Mouse (Mus musculus) megakaryocyte progenitor cell, adult 5-6 weeks (primary cell): ENCODE measurements around the gene Gmnn. TPM values are rescaled to one million over a fixed set of nuclear protein-coding genes. Genes with fewer than 3 reads are reported as not detected.

Experiments
- ATAC-seq: replicated peaks from 2 replicates; pipeline ENCODE4 v1.8.0; 2016; ENCODE audit warnings: mild to moderate bottlenecking, moderate TSS enrichment, inconsistent platforms; ENCODE audit not compliant: poor library complexity
- total RNA-seq, 2 experiments: library from RNA; stranded (forward) in 1 of 2; stranded (reverse) in 1 of 2; fragments of 157-497, 149-512 nt in 1 of 2; fragments of 200-1000 nt in 1 of 2; gene quantifications; 2 replicates each; pipeline versions ENCODE4 v1.2.3 to v1.2.4; 2015 to 2017

The Gmnn gene
- total RNA-seq, 2 experiments from 2014 or later = 185 to 207 TPM

- ATAC-seq = peak; percentile 83
Measured at GRCm38 (mm10) chr13:24710968-24711367, 50.8 kb downstream of the Gmnn start.

DNA sequence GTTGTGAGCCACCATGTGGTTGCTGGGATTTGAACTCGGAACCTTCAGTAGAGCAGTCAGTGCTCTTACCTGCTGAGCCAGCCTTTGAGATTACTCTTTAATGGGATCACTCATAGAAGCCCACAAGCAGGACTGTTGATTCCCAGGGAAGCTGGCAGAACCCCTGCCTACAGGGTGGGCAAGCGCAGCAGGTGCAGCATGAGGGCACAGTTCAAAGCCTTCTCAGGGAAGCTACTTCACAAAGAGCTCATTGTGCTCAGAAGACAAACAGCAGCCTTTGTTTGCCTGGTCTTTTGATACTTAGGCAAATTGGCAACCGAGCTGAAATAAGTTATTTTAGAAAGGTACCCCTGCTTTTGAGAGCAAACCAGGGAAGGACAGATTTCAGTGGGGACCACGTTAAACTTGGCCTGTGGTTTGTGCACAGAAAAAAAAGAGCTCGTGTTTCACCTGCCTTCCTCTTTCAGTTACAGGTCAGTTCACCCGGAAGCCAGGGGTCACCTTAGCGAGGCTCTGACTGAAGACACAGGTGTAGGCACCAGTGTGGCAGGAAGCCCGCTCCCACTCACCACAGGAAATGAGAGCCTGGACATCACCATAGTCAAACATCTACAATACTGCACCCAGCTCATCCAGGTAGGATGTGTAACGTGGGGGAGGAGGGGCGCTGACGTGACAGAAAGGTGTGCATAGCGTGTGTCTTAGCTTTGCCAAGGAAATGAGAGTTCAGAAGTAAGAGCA lies 51.9 kb downstream of the Gmnn start:
- ATAC-seq = no peak

DNA sequence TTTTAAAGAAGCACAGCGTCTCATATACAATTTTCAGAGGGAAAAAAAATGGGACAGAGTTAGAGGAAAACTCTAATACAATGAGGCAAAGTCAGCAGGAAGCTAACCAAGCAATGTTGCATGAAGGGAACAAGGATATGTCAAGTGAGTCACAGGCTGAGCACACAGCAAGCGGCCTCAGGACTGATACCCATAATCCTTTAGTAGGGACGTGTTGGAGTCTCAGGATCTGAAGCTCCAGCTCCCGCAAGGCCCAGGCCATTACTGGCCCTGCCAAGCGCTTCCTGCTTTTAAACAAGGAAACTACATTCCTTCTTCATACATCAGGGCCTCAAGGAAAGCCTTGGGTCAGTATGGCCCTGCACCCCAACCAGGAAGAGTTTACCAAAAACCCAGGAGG lies 59.6 kb downstream of the Gmnn start:
- no peak for ATAC-seq

Other genes starting within 250 kb of the Gmnn start
- gene Ripor2, start 179.7 kb downstream of the Gmnn start, total RNA-seq (2015) = 37.6 and 50.4 TPM in 2 replicates
- 24.0 and 28.9 TPM in 2 replicates for gene Ripor2, start 179.7 kb downstream of the Gmnn start, total RNA-seq (2017)
- not detected in 2 replicates for gene Armh2, start 20.7 kb downstream of the Gmnn start, total RNA-seq (2015)
- not detected in 2 replicates for gene Armh2, start 20.7 kb downstream of the Gmnn start, total RNA-seq (2017)
- gene BC005537, start 39.7 kb upstream of the Gmnn start, total RNA-seq (2015) = 142 and 148 TPM in 2 replicates
- gene BC005537, start 39.7 kb upstream of the Gmnn start, total RNA-seq (2017) = 59.3 and 60.2 TPM in 2 replicates
- 41.4 and 46.0 TPM in 2 replicates for gene Acot13, start 69.6 kb upstream of the Gmnn start, total RNA-seq (2015)
- gene Acot13, start 69.6 kb upstream of the Gmnn start, total RNA-seq (2017) = 43.2 and 56.2 TPM in 2 replicates
- gene Tdp2, start 69.8 kb upstream of the Gmnn start, total RNA-seq (2015) = 71.0 and 73.2 TPM in 2 replicates
- gene Tdp2, start 69.8 kb upstream of the Gmnn start, total RNA-seq (2017) = 55.6 and 62.0 TPM in 2 replicates
- not detected in 2 replicates for gene D130043K22Rik, start 83.2 kb upstream of the Gmnn start, total RNA-seq (2015)
- gene D130043K22Rik, start 83.2 kb upstream of the Gmnn start, total RNA-seq (2017) = not detected in 2 replicates
- gene Aldh5a1, start 175.7 kb upstream of the Gmnn start, total RNA-seq (2015) = 1.2 and 2.3 TPM in 2 replicates
- 1.6 and 2.4 TPM in 2 replicates for gene Aldh5a1, start 175.7 kb upstream of the Gmnn start, total RNA-seq (2017)
- 0.07 and 0.27 TPM in 2 replicates for gene Gpld1, start 181.2 kb upstream of the Gmnn start, total RNA-seq (2015)
- 0.29 and 0.68 TPM in 2 replicates for gene Gpld1, start 181.2 kb upstream of the Gmnn start, total RNA-seq (2017)